Comparison of ENCODE assay signal across 18 mouse cellular contexts in genomic region chr6:49875791-49876190, GRCm38 (mm10). TPM values are rescaled to one million over a fixed set of nuclear protein-coding genes. Genes with fewer than 3 reads are reported as not detected.
DNase-seq lines count a peak whose midpoint lies in the region; ATAC-seq lines count a peak whose summit lies in the region.
"Had no signal": no experiment of that assay in that cellular context is flagged by ENCODE, and none has a peak within 500 bp of the region (broad histone marks: within the 10 kb centered on the region; RNA-seq: fewer than 3 reads in every experiment).

No protein-coding gene starts in this region.

- 60% methylated on average over 6 of the region's 6 CpGs for WGBS in kidney, embryonic 14.5 days

- no peak overlapping the region for H3K4me2 ChIP-seq in kidney, embryonic 14.5 days (replicated peaks; ENCODE audit: low read depth, low read length)
- H3K4me2 ChIP-seq: embryonic facial prominence, embryonic 15.5 days; heart, embryonic 13.5 days; limb, embryonic 12.5 days; liver, embryonic 15.5 days had no signal

- no peaks in the 10 kb centered on the region for H3K36me3 ChIP-seq in kidney, embryonic 14.5 days (ENCODE audit: control insufficient read depth, insufficient read depth, low read length)
- H3K36me3 ChIP-seq: embryonic facial prominence, embryonic 15.5 days; heart, embryonic 13.5 days; limb, embryonic 12.5 days; liver, embryonic 15.5 days had no signal

- H3K9ac ChIP-seq in kidney, embryonic 14.5 days (ENCODE audit: low read depth, low read length): no peak overlapping the region
- H3K9ac ChIP-seq: embryonic facial prominence, embryonic 15.5 days; heart, embryonic 13.5 days; limb, embryonic 12.5 days; liver, embryonic 15.5 days had no signal

- H3K4me3 ChIP-seq in kidney, embryonic 14.5 days (ENCODE audit: low read length): no peak overlapping the region
- H3K4me3 ChIP-seq: embryonic facial prominence, embryonic 15.5 days; heart, embryonic 13.5 days; limb, embryonic 12.5 days; liver, embryonic 15.5 days had no signal

- no peaks in the 10 kb centered on the region for H3K9me3 ChIP-seq in kidney, embryonic 14.5 days (ENCODE audit: control insufficient read depth, low read length)
- H3K9me3 ChIP-seq: embryonic facial prominence, embryonic 15.5 days; heart, embryonic 13.5 days; limb, embryonic 12.5 days; liver, embryonic 15.5 days had no signal

- H3K27ac ChIP-seq in kidney, embryonic 14.5 days (ENCODE audit: low read depth, low read length): no peak overlapping the region
- H3K27ac ChIP-seq: embryonic facial prominence, embryonic 15.5 days; heart, embryonic 13.5 days; limb, embryonic 12.5 days; liver, embryonic 15.5 days had no signal

- peak; percentile 4 for DNase-seq in embryo, embryonic 11.5 days (ENCODE audit: low read depth, low spot score)
- DNase-seq in embryo, embryonic 10.5 days (ENCODE audit: low spot score): no peak
- peak; percentile 21 for DNase-seq in kidney, postnatal 14 days
- DNase-seq in lung, postnatal 10 days: peak; percentile 10
- DNase-seq in lung, postnatal 14 days: no peak
- DNase-seq in right cerebral cortex, postnatal 10 days (ENCODE audit: low spot score in 2 of 2): peak; percentile 32 to 38
- DNase-seq in gastrocnemius, postnatal 10 days: no peak
- DNase-seq: adrenal gland, postnatal 36 days; gastrocnemius, postnatal 36 days; heart, postnatal 4 days; midbrain, embryonic 14.5 days; thymus, postnatal 4 days had no signal

- ATAC-seq in kidney, embryonic 14.5 days (ENCODE audit: low FRiP score, low TSS enrichment): no peak
- ATAC-seq: Patski had no signal

- no peaks in the 10 kb centered on the region for H3K27me3 ChIP-seq in kidney, embryonic 14.5 days (ENCODE audit: control insufficient read depth, insufficient read depth, low read length)
- H3K27me3 ChIP-seq: limb, embryonic 12.5 days; liver, embryonic 15.5 days had no signal

- H3K4me1 ChIP-seq in kidney, embryonic 14.5 days (ENCODE audit: control insufficient read depth, insufficient read depth, low read length): peaks cover 10% of the 10 kb centered on the region; the same call in 1 of the 2 replicates
- H3K4me1 ChIP-seq: embryonic facial prominence, embryonic 15.5 days; heart, embryonic 13.5 days; limb, embryonic 12.5 days; liver, embryonic 15.5 days had no signal

RNA-seq across cellular contexts. Expression of gene Npy, which starts 53.3 kb away (rescaled TPM):
- polyA plus RNA-seq in kidney, embryonic 14.5 days (2014; fragmentation: Nextera tagmentation; extraction: Ambion mirVana): 16.0 and 23.6 TPM in 2 replicates
- not detected for total RNA-seq in gastrocnemius, postnatal 10 days (2021)
- total RNA-seq: gastrocnemius, postnatal 36 days had no signal
- polyA plus RNA-seq: liver, embryonic 15.5 days; Patski had no signal

Comparison
In these comparisons a context has a peak if more than half of its experiments do, and no peak if none do; other contexts are left out.
1. DNase-seq: peak in embryo, embryonic 11.5 days (single experiment), kidney, postnatal 14 days (single experiment), lung, postnatal 10 days (single experiment) and right cerebral cortex, postnatal 10 days (2 of 2); none in embryo, embryonic 10.5 days (single experiment), lung, postnatal 14 days (single experiment) and gastrocnemius, postnatal 10 days (single experiment).